Mouse (Mus musculus): Measurements from ENCODE around the gene Emx1. TPM values are rescaled to one million over a fixed set of nuclear protein-coding genes. Genes with fewer than 3 reads are reported as not detected.
"Not testable (repeated sequence)": the region's sequence is repeated elsewhere in the genome, so short reads cannot be mapped to it uniquely, and the experiment has no call there.

Emx1 gene
- total and polyA plus RNA-seq, 2 experiments from 2014 or later = 25.7 to 28.8 TPM

- H3K9me3 ChIP-seq (ENCODE audit: low read length) = no peaks in the 10 kb centered on the region
- H3K4me1 ChIP-seq (ENCODE audit: insufficient read depth) = peaks cover 5% of the 10 kb centered on the region; the same call in 1 of the 2 replicates
- H3K4me2 ChIP-seq (ENCODE audit: low read depth) = peak overlapping the region; percentile 86
- peak overlapping the region; percentile 39; the same call in 1 of the 2 replicates for H3K9ac ChIP-seq
- no peaks in the 10 kb centered on the region for H3K27me3 ChIP-seq (ENCODE audit: insufficient read depth, low read length)
- DNase-seq (peak; percentile 33), ATAC-seq (peak; percentile 46)
- WGBS = 1% methylated on average over 34 of the region's 34 CpGs
- peak overlapping the region; percentile 34 for H3K4me3 ChIP-seq (ENCODE audit: low read depth, low read length)
- TF ChIP-seq CTCF (IDR thresholded peaks at IDR 0.05; ENCODE audit: low read depth) = peak; percentile 62
- no peaks in the 10 kb centered on the region for H3K36me3 ChIP-seq (ENCODE audit: insufficient read depth)
- H3K27ac ChIP-seq (ENCODE audit: low read depth, low read length) = no peak overlapping the region
Measured at GRCm38 (mm10) chr6:85154861-85155528, 32.2 kb upstream of the Emx1 start.

- ATAC-seq; H3K36me3 ChIP-seq (ENCODE audit: insufficient read depth); H3K9ac ChIP-seq; H3K9me3 ChIP-seq (ENCODE audit: low read length); H3K4me3 ChIP-seq (ENCODE audit: low read depth, low read length); H3K27ac ChIP-seq (ENCODE audit: low read depth, low read length); DNase-seq; H3K27me3 ChIP-seq (ENCODE audit: insufficient read depth, low read length); H3K4me1 ChIP-seq (ENCODE audit: insufficient read depth); H3K4me2 ChIP-seq (ENCODE audit: low read depth): not testable (repeated sequence)
- 71% methylated on average over 2 of the region's 2 CpGs for WGBS
Measured at GRCm38 (mm10) chr6:85156551-85156950, 30.7 kb upstream of the Emx1 start.

- H3K4me1 ChIP-seq (ENCODE audit: insufficient read depth); H3K27ac ChIP-seq (ENCODE audit: low read depth, low read length); H3K9ac ChIP-seq; H3K4me2 ChIP-seq (ENCODE audit: low read depth); DNase-seq; ATAC-seq; H3K36me3 ChIP-seq (ENCODE audit: insufficient read depth); H3K27me3 ChIP-seq (ENCODE audit: insufficient read depth, low read length); H3K9me3 ChIP-seq (ENCODE audit: low read length); H3K4me3 ChIP-seq (ENCODE audit: low read depth, low read length): not testable (repeated sequence)
- WGBS = 77% methylated on average over 4 of the region's 4 CpGs
- TF ChIP-seq CTCF (IDR thresholded peaks at IDR 0.05; ENCODE audit: low read depth) = peak; percentile 47
Measured at GRCm38 (mm10) chr6:85158040-85158804, 29.0 kb upstream of the Emx1 start.

GRCm38 (mm10) chr6:85159092-85159760, 28.0 kb upstream of the Emx1 start:
- H3K4me3 ChIP-seq (ENCODE audit: low read depth, low read length); H3K27ac ChIP-seq (ENCODE audit: low read depth, low read length); H3K4me2 ChIP-seq (ENCODE audit: low read depth); H3K9ac ChIP-seq; H3K27me3 ChIP-seq (ENCODE audit: insufficient read depth, low read length); H3K4me1 ChIP-seq (ENCODE audit: insufficient read depth); H3K36me3 ChIP-seq (ENCODE audit: insufficient read depth); H3K9me3 ChIP-seq (ENCODE audit: low read length): not testable (repeated sequence)
- peak; percentile 80 for DNase-seq
- 15% methylated on average over 6 of the region's 6 CpGs for WGBS
- peak; percentile 73 for ATAC-seq
- peak; percentile 86 for TF ChIP-seq CTCF (IDR thresholded peaks at IDR 0.05; ENCODE audit: low read depth)

GRCm38 (mm10) chr6:85160201-85160923, 26.9 kb upstream of the Emx1 start:
- no peaks in the 10 kb centered on the region for H3K27me3 ChIP-seq (ENCODE audit: insufficient read depth, low read length)
- ATAC-seq = peak; percentile 62
- peak; percentile 95 for TF ChIP-seq CTCF (IDR thresholded peaks at IDR 0.05; ENCODE audit: low read depth)
- H3K36me3 ChIP-seq (ENCODE audit: insufficient read depth) = no peaks in the 10 kb centered on the region
- 0 out of 2 replicates have a peak, but pooled peaks cover 1% of the 10 kb centered on the region for H3K4me1 ChIP-seq (ENCODE audit: insufficient read depth)
- no peak overlapping the region for H3K4me2 ChIP-seq (ENCODE audit: low read depth)
- DNase-seq = peak; percentile 90
- WGBS = 33% methylated on average over 4 of the region's 4 CpGs
- H3K9ac ChIP-seq = no peak overlapping the region
- no peak overlapping the region for H3K4me3 ChIP-seq (ENCODE audit: low read depth, low read length)
- no peak overlapping the region for H3K27ac ChIP-seq (ENCODE audit: low read depth, low read length)
- no peaks in the 10 kb centered on the region for H3K9me3 ChIP-seq (ENCODE audit: low read length)

GRCm38 (mm10) chr6:85165440-85165921, 21.8 kb upstream of the Emx1 start:
- H3K4me1 ChIP-seq (ENCODE audit: insufficient read depth) = 0 out of 2 replicates have a peak, but pooled peaks cover 7% of the 10 kb centered on the region
- H3K9ac ChIP-seq = no peak overlapping the region
- no peaks in the 10 kb centered on the region for H3K27me3 ChIP-seq (ENCODE audit: insufficient read depth, low read length)
- WGBS = 3% methylated on average over 11 of the region's 11 CpGs
- no peaks in the 10 kb centered on the region for H3K36me3 ChIP-seq (ENCODE audit: insufficient read depth)
- no peak overlapping the region for H3K4me3 ChIP-seq (ENCODE audit: low read depth, low read length)
- peak overlapping the region; percentile 32 for H3K4me2 ChIP-seq (ENCODE audit: low read depth)
- DNase-seq (no peak), ATAC-seq (0 out of 2 replicates have a peak, but pooled peaks have one; percentile 42)
- H3K9me3 ChIP-seq (ENCODE audit: low read length) = no peaks in the 10 kb centered on the region
- TF ChIP-seq CTCF (IDR thresholded peaks at IDR 0.05; ENCODE audit: low read depth) = no peak
- H3K27ac ChIP-seq (ENCODE audit: low read depth, low read length) = no peak overlapping the region

Measured in forebrain, postnatal 0 days (tissue).